Mouse (Mus musculus) CD4-positive helper T cell, adult 2 months (primary cell): ENCODE measurements around the gene Gpr179.
A peak's percentile ranks its signal among the peaks of the same experiment; 100 is the strongest.

Experiments
- DNase-seq: peaks from one replicate; pipeline ENCODE4 v3.0.0-alpha.2; 2012; ENCODE audit warnings: low read depth, missing footprints, low spot score

The Gpr179 gene

DNA sequence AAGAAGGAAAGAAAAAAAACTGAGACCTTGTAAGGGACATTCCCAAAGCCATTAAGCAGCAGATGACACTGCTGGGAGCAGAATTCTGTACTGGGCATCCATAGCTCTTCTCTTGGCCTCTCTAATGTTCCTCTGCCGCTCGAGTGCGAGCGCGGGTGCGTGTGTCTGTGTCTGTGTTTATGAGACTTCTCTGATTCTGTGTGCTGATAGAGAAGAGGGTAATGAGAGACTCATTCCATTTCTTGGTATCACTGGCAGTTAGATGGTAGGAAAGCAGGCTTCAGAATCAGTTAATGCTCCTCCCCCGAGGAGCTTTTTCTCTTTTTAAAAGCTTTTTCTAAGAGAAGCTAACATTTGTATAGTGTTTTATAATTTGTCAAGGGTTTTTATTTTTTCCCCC lies 3.4 kb upstream of the Gpr179 start:
- DNase-seq = no peak

DNA sequence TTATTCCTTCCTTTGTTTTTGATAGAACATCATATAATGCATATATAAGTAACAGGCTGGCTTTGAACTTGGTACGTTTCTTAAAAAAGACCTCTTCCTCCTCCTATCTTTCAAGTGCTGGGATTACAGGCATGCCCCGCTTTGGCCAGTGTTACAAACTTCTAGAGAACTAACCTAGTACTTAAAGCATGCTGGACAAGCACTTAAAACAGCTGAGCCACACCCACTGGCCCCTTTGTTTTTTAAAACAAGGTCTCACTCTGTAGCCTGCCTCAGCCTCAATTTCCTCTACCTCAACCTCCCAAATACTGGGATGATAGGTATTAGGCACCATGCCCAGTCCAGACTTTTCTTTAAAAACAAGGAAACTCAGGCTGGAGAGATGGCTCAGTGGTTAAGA lies 2.8 kb upstream of the Gpr179 start:
- no peak for DNase-seq

GRCm38 (mm10) chr11:97352935-97353597 lies 1.2 kb upstream of the Gpr179 start:
- no peak for DNase-seq

DNA sequence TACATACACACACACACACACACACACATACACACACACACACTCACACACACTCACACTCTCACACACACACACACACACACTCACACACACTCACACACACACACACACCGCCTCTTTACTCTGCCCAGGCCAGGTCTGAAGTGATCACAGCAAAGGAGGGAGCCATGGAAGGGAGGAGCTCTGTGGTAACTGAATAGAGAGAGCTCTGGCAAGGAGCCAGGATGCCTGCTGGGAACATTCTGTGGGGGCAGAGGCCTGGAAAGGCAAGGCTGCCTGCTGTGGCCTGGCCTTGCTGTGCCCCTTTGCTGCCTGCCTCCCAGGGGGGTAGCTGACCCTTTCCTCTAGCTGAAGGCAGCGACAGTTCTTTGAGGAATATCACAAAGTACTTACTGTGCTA lies 1.8 kb downstream of the Gpr179 start:
- DNase-seq = no peak

DNA sequence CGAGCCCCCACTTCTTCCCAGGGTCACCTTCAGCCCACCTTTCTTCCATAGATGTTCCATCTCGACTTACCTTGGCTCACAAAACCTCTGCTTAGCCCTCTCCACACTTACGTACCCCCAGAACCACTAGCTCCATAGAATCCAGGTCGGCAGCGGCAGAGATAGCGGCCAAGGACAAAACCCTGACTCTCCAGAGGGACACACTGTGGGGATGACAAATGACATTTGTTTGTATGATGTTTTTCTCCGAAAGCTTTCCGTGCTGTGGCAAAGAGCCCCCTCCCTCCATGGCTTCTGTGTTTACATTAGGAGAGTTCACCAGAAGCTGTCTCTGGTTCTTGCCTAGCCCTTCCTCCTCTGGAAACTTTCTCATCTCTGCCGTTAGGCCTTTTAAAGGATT lies 4.6 kb downstream of the Gpr179 start:
- no peak for DNase-seq

- DNase-seq = no peak
These were observed 5.5 kb downstream of the Gpr179 start for GRCm38 (mm10) chr11:97346383-97346782.

GRCm38 (mm10) chr11:97345446-97345845 lies 6.4 kb downstream of the Gpr179 start:
- no peak for DNase-seq

DNA sequence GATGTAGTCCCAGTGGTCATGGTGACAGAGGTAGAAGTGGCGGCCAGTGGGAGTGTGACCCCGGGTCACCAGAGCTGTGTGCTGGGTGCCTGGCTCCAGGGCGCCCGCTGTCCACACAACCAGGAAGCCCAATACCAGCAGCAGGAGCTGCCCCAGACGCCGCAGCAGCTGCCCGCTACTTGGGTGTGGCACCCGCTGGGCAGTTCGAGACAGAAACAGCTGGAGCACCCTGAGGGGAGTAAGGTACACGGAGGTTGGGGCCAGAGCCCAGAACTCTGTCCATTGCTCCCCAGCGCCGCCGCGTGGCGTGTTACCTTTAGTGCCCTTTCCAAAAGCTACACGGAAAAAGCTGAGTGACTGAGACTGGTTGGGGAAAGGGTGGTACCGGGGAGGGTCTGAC lies 8.3 kb downstream of the Gpr179 start:
- DNase-seq = peak; percentile 58

DNA sequence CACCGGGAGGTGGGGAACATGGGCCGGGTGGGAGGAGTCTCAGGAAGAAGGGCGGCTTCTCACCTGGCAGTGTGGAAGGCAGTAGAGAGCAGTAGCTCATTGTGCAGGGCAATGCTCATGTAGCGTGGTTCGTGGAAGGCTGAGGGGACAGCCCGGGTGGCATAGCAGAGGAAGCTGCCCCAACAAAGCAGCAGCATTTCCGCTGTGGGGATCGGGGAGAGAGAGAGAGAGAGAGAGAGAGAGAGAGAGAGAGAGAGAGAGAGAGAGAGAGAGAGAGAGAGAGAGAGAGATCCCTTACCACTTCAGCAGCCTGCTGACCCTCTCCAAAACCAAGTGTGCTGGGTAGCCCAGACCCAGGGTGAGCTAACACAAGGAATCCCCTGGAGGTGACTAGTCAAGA lies 8.7 kb downstream of the Gpr179 start:
- DNase-seq = peak; percentile 40

GRCm38 (mm10) chr11:97338977-97339315 lies 12.9 kb downstream of the Gpr179 start:
- no peak for DNase-seq

GRCm38 (mm10) chr11:97338302-97338976 lies 13.4 kb downstream of the Gpr179 start:
- DNase-seq = no peak

GRCm38 (mm10) chr11:97337363-97337762 lies 14.5 kb downstream of the Gpr179 start:
- no peak for DNase-seq

- no peak for DNase-seq
These were observed 15.0 kb downstream of the Gpr179 start for GRCm38 (mm10) chr11:97336751-97337345.

DNA sequence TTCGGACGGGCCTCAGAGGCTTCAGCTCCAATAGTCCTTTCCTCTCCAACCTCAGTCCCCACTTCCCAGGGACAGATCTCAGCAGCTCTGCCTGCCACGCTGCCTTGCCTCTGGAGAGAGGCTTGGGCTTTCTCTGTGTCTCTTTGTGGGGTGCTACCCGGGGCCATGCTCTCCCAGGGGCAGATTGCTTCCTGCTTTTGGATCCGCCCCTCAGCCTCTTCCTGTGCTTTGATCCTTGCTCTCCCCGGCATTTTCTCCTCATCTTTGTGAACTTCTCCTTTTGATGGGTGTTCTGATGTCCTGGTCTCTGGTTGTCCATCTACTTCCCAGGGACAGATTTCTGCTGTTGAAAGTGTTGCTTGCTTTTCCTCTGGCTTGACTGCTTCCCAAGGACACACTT lies 15.6 kb downstream of the Gpr179 start:
- DNase-seq = peak; percentile 23

- DNase-seq = no peak
These were observed 17.5 kb downstream of the Gpr179 start for GRCm38 (mm10) chr11:97334400-97334799.

GRCm38 (mm10) chr11:97333896-97334295 lies 18.0 kb downstream of the Gpr179 start:
- no peak for DNase-seq

- no peak for DNase-seq
These were observed 18.8 kb downstream of the Gpr179 start for GRCm38 (mm10) chr11:97333044-97333443.

DNA sequence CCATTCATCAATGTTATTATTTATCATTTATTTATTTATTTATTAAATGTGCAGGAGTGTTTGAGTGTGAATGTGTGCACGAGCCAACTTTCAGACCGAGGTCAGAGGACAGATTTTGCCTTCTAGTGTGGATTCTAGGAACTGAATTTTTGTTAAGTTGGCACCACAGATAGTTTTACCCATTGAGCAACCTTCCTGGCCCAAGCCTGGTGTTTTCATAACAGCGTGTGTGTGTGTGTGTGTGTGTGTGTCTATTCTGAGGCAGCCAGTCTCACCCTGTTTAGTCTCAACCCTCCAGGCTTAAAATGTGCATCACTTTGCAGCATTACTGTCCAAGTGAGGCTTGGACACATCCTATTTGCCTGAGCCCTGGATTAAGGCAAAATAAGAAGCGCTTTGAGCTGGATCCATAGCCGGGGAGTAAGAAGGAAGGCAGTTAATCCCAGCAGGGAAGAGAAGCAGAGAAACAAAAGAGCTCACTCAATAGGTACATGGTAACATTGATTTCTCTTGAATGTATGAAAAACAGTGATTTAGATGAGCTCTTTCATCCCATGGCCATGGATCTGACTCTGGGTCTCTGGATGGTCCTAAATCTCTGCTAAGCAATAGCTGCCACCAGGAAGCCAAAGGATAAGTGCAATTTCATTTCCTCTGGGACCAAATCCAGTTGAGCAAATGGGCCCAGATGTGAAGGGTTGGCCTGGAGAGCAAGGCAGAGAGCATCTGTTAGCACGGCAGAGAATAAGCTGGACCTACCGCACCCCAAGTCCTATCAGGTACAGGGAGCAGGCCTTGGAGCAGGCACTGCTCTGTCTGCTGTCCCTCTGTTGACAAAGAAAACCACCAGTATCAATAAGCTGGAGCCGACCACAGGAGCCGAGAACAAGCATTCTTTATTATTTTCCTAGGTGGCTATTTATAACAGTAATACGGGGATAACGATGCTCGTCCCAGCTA lies 20.4 kb downstream of the Gpr179 start:
- DNase-seq = no peak

DNA sequence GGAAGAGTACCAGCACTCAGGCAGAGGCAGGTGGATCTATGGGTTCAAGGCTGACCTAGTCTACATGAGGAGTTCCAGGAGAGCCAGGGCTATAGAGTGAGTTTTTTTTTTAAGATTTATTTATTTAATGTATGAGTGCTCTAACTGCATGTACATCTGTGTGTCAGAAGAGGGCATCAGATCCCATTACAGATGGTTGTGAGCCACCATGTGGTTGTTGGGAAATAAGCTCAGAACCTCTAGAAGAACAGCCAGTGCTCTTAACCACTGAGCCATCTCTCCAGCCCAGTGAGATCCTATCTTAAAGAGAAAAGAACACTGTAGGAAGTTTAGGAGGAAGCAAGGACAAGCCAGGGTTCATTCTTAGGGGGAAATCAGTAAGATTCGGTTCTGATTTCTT lies 21.6 kb downstream of the Gpr179 start:
- DNase-seq = no peak

DNA sequence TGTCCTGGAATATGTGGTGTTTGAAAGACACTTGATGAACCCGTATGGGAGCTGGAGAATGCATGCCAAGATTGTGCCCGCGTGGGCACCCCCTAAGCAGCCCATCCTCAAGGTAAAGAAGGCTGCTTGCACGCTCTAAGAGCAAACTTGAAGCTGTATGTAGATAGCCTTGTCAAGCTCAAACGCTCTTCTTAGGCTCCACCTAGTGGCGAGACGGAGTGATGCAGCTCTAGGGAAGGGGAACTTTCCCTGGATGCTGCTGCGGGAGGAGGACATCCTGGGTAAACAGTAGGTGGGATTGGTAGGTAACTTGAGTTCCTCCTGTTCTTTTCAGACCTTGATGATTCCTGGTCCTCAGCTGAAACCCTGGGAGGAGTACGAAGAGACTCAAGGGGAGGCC lies 23.7 kb downstream of the Gpr179 start:
- DNase-seq = peak; percentile 53

- DNase-seq = no peak
These were observed 26.7 kb downstream of the Gpr179 start for GRCm38 (mm10) chr11:97325224-97325623.
